17 mouse cellular contexts compared by ENCODE assay signal in genomic region chr13:46909946-46910345, GRCm38 (mm10). TPM values are rescaled to one million over a fixed set of nuclear protein-coding genes. Genes with fewer than 3 reads are reported as not detected.
DNase-seq lines count a peak whose midpoint lies in the region; ATAC-seq and TF ChIP-seq lines count a peak whose summit lies in the region.
"Had no signal": no experiment of that assay in that cellular context is flagged by ENCODE, and none has a peak within 500 bp of the region (broad histone marks: within the 10 kb centered on the region; RNA-seq: fewer than 3 reads in every experiment).

No protein-coding gene starts in this region.

- no peaks in the 10 kb centered on the region for H3K36me3 ChIP-seq in heart, embryonic 11.5 days (ENCODE audit: control insufficient read depth, insufficient read depth, low read length)
- H3K36me3 ChIP-seq in heart, embryonic 15.5 days, result no peaks in the 10 kb centered on the region
- 0 out of 2 replicates have a peak, but pooled peaks cover 5% of the 10 kb centered on the region for H3K36me3 ChIP-seq in lung, embryonic 14.5 days (ENCODE audit: insufficient read depth)
- H3K36me3 ChIP-seq: embryonic facial prominence, embryonic 12.5 days; forebrain, embryonic 15.5 days; hindbrain, embryonic 15.5 days had no signal

- H3K4me2 ChIP-seq in heart, embryonic 11.5 days, result no peak overlapping the region
- H3K4me2 ChIP-seq in heart, embryonic 15.5 days, result no peak overlapping the region
- no peak overlapping the region for H3K4me2 ChIP-seq in lung, embryonic 14.5 days
- H3K4me2 ChIP-seq: embryonic facial prominence, embryonic 12.5 days; forebrain, embryonic 15.5 days; hindbrain, embryonic 15.5 days had no signal

- H3K27ac ChIP-seq in heart, embryonic 11.5 days (ENCODE audit: low read depth, low read length), result peak overlapping the region; percentile 90
- H3K27ac ChIP-seq in heart, embryonic 15.5 days, result peak overlapping the region; percentile 85
- peak overlapping the region; percentile 50; the same call in 1 of the 2 replicates for H3K27ac ChIP-seq in lung, embryonic 14.5 days (ENCODE audit: low read depth)
- H3K27ac ChIP-seq: embryonic facial prominence, embryonic 12.5 days; forebrain, embryonic 15.5 days; hindbrain, embryonic 15.5 days had no signal

- in situ Hi-C loops in Patski (cut with MboI; ENCODE audit: low pct_unique_long_range_greater_than_20kb), result no loop called here

- intact Hi-C loops in heart, postnatal 25 days (cut with DNase I), result no loop called here

- H3K9me3 ChIP-seq in heart, embryonic 11.5 days (replicated peaks; ENCODE audit: control insufficient read depth, low read length), result no peaks in the 10 kb centered on the region
- no peaks in the 10 kb centered on the region for H3K9me3 ChIP-seq in heart, embryonic 15.5 days (replicated peaks)
- H3K9me3 ChIP-seq in lung, embryonic 14.5 days (ENCODE audit: low read depth, low read length), result no peaks in the 10 kb centered on the region
- H3K9me3 ChIP-seq: embryonic facial prominence, embryonic 12.5 days; forebrain, embryonic 15.5 days; hindbrain, embryonic 15.5 days had no signal

- POLR2A ChIA-PET in Patski (lab: Charles Lee), result interaction anchor here (0.9 kb wide), 1 partner anchor 43 kb away, joined by 3 read pairs; no protein-coding TSS in a partner anchor

- TF ChIP-seq CTCF in lung, embryonic 14.5 days (IDR thresholded peaks at IDR 0.05; ENCODE audit: low read depth), result no peak
- no peak for TF ChIP-seq CTCF in Patski (IDR thresholded peaks at IDR 0.05)

- CTCF ChIA-PET in Patski (lab: Charles Lee), result no interaction called here

- H3K4me1 ChIP-seq in heart, embryonic 11.5 days (ENCODE audit: control insufficient read depth, insufficient read depth, low read length), result peaks cover 51% of the 10 kb centered on the region
- H3K4me1 ChIP-seq in heart, embryonic 15.5 days (replicated peaks), result peaks cover 63% of the 10 kb centered on the region
- peaks cover 16% of the 10 kb centered on the region; the same call in 1 of the 2 replicates for H3K4me1 ChIP-seq in lung, embryonic 14.5 days (ENCODE audit: insufficient read depth)
- H3K4me1 ChIP-seq: embryonic facial prominence, embryonic 12.5 days had no signal

- ATAC-seq in heart, embryonic 11.5 days (replicated peaks; ENCODE audit: insufficient number of reproducible peaks, low FRiP score, low TSS enrichment), result no peak
- no peak for ATAC-seq in heart, embryonic 15.5 days (replicated peaks; ENCODE audit: insufficient number of reproducible peaks, insufficient read depth, low FRiP score, low read depth)
- no peak for ATAC-seq in lung, embryonic 14.5 days (ENCODE audit: insufficient read depth)
- peak; percentile 12 for ATAC-seq in Patski
- ATAC-seq: forebrain, embryonic 15.5 days; intestine, postnatal 0 days had no signal

- no peaks in the 10 kb centered on the region for H3K27me3 ChIP-seq in heart, embryonic 11.5 days (ENCODE audit: control insufficient read depth, insufficient read depth, low read length)
- no peaks in the 10 kb centered on the region for H3K27me3 ChIP-seq in heart, embryonic 15.5 days
- H3K27me3 ChIP-seq in lung, embryonic 14.5 days (ENCODE audit: insufficient read depth, low read length), result no peaks in the 10 kb centered on the region
- no peaks in the 10 kb centered on the region for H3K27me3 ChIP-seq in Patski
- H3K27me3 ChIP-seq: embryonic facial prominence, embryonic 12.5 days; forebrain, embryonic 15.5 days; hindbrain, embryonic 15.5 days had no signal

- WGBS in heart, embryonic 11.5 days (ENCODE audit: insufficient replicate concordance), result 69% methylated on average over 3 of the region's 3 CpGs
- 66% methylated on average over 3 of the region's 3 CpGs for WGBS in heart, embryonic 15.5 days
- WGBS in lung, embryonic 14.5 days, result 63% methylated on average over 3 of the region's 3 CpGs

- DNase-seq in heart, adult 11 months, result no peak
- no peak for DNase-seq in heart, postnatal 25 days (ENCODE audit: low spot score)
- DNase-seq in lung, embryonic 14.5 days, result no peak
- no peak for DNase-seq in lung, postnatal 36 days
- DNase-seq in Patski (ENCODE audit: low read depth, low spot score), result peak; percentile 64
- no peak for DNase-seq in gastrocnemius, postnatal 10 days
- DNase-seq: cerebellum, adult 11 months; cerebellum, adult 8-10 months; cerebellum, postnatal 14 days; gastrocnemius, postnatal 14 days; kidney, adult 8-10 months had no signal

- H3K4me3 ChIP-seq in heart, embryonic 11.5 days (ENCODE audit: low read depth, low read length), result no peak overlapping the region
- no peak overlapping the region for H3K4me3 ChIP-seq in heart, embryonic 15.5 days
- no peak overlapping the region for H3K4me3 ChIP-seq in lung, embryonic 14.5 days (ENCODE audit: low read depth, low read length)
- H3K4me3 ChIP-seq: embryonic facial prominence, embryonic 12.5 days; forebrain, embryonic 15.5 days; hindbrain, embryonic 15.5 days had no signal

- no peak overlapping the region for H3K9ac ChIP-seq in heart, embryonic 11.5 days (ENCODE audit: low read depth, low read length)
- H3K9ac ChIP-seq in heart, embryonic 15.5 days, result no peak overlapping the region
- H3K9ac ChIP-seq in lung, embryonic 14.5 days, result no peak overlapping the region
- H3K9ac ChIP-seq: embryonic facial prominence, embryonic 12.5 days; forebrain, embryonic 15.5 days; hindbrain, embryonic 15.5 days had no signal

RNA-seq across cellular contexts. Expression of gene Kif13a, which starts 19.7 kb away (rescaled TPM):
- 39.8 and 42.6 TPM in 2 replicates for polyA plus RNA-seq in heart, embryonic 11.5 days (2014; fragmentation: Nextera tagmentation; extraction: Ambion mirVana)
- 41.6 and 45.3 TPM in 2 replicates for polyA plus RNA-seq in heart, embryonic 15.5 days (2015; fragmentation: Nextera tagmentation; extraction: Ambion mirVana)
- 100 to 1,000 TPM; 109 to 118 TPM for total RNA-seq in heart, postnatal 25 days (2021)
- 35.4 and 40.4 TPM in 2 replicates for polyA plus RNA-seq in lung, embryonic 14.5 days (2014; fragmentation: Nextera tagmentation; extraction: Ambion mirVana)
- 38.7 TPM for polyA plus RNA-seq in Patski (2021)
- total RNA-seq in gastrocnemius, postnatal 10 days (2021), result 10 to 100 TPM; 55.7 to 60.3 TPM
